Mouse (Mus musculus) left cerebral cortex, postnatal 10 days (tissue): ENCODE measurements around the gene Ubxn11. TPM values are rescaled to one million over a fixed set of nuclear protein-coding genes. Genes with fewer than 3 reads are reported as not detected.

Experiments
- DNase-seq, 2 experiments: peaks; one replicate each; pipeline ENCODE4 v3.0.0; 2021 to 2022; ENCODE audit warnings: low spot score in 2 of 2, mixed read lengths in 1 of 2; ENCODE audit errors: extremely low spot score in 1 of 2
- intact Hi-C: fragments of 180-260 bp; cut with DNase I; formaldehyde crosslinking; loops from one replicate; pipeline ENCODE4 v1.15.1; 2025
- total RNA-seq, 2 experiments: library from RNA; stranded (reverse); gene quantifications; 2 replicates each; pipeline ENCODE4 v1.2.3; 2021

The Ubxn11 gene
- total RNA-seq, 2 experiments from 2014 or later = 22.6 to 24.9 TPM

DNA sequence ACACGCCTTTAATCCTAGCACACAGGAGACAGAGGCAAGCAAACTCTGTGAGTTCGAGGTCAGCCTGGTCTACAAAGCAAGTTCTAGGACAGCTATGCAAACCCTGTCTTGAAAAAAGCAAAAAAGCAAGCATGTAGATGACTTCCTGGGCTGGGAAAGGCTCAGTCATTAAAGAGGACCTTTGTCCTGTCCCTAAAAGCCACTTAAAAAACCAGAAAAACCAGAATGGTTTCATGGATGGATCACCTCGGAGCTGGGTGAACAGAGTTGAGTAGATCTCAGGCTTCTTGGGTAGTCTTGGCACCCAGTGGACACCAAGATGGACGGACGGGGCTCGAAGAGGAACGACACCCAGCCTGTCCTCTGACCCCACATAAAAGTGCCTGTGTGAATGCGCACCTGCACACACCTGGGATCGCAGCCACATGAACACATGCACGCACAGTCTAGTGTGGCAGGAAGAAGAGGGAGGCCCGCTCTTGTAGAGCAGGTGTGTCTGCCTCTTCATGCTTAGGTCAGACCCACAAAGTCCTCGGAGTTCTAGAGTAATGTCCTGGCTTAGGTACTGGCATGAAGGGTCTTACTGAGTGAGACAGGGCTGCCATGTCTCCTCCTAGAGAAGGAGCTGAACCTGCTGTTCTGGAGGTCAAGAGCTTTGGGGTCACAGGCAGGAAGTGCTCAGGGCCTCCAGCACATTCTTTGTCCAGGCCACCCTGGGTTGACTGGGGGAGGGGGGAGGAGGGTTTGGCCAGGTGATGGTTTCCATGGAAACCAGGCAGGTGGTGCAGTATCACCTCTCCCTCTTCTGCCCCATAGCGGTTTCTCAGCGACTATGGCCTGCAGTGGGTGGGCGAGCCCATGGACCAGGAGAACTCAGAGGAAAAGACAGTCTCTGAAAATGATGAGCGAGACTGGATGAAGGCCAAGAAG, 13.1 kb downstream of the Ubxn11 start:
- intact Hi-C loops = no loop called here
- DNase-seq = no peak

DNA sequence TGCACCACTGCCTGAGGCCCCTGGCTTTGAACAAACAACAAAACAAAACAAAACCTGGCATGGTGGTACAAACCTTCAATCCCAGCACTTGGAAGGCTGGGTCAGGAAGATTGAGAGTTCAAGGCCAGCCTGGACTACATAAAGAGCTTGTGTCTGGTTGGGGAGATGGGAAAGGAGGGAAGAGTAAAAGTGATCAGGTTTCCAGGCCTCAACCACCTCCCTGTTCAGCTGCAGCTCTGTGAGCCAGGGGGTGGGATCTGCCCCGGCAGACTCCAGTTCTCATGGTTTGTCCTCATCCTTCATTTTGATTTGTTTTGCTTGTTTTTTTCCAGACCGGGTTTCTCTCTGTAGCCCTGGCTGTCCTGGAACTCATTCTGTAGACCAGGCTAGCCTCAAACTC, 14.1 kb downstream of the Ubxn11 start:
- no peak for DNase-seq
- intact Hi-C loops = no loop called here

DNA sequence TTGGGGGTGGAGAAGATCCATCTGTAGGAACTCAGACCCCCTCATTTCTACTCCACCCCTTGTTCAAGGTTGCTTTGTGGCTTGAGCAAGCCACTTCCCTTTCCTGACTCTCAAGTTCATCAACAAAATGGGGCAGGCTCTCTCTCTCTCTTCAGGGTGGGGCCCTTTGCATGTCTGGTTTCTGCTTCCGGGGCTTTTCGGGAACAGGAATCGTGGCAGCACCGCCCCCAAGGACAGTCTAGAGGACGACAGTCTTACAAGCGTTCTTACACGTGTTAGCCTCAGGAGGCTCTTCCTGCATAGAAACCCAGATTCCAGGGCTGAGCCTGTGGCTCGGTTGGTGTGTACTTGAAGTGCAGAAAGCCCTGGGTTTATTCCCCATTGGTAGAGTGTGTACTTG, 14.6 kb downstream of the Ubxn11 start:
- DNase-seq = peak in 1 of 2 experiments; percentile 30
- intact Hi-C loops = no loop called here

DNA sequence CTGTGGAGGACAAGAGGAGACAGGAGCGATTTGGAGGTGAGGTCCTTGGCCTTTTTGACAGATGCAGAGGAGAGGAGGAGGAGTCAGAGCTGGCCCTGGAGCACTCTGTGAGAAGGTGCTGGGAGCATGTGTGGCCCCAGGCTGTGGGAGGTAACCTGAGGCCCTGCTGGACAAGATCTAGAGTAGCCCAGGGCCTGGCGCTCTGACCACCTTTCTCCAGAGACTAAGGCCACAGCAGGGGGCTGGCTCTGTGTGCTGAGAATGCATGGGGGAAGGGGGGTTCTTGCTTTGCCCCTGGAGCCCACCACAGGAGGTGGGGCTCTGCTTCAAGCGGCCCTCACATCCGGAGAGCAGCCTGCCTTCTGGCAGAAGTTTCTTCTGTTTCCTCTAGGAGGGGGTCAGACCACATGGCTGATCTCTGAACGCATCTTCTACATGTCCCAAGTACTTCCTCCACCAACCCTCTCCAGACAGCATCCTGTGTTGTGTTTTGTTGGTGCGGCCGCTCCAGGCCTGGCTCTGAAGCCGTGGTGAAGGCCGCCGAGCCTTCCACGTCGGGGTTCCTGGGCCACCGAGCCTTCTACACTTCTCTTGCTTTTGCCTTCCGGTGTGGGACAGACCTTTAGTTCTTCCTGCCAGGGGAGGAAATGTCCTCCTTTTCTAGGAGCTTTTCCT, 15.9 kb downstream of the Ubxn11 start:
- intact Hi-C loops = no loop called here
- DNase-seq = peak in 1 of 2 experiments; percentile 38

DNA sequence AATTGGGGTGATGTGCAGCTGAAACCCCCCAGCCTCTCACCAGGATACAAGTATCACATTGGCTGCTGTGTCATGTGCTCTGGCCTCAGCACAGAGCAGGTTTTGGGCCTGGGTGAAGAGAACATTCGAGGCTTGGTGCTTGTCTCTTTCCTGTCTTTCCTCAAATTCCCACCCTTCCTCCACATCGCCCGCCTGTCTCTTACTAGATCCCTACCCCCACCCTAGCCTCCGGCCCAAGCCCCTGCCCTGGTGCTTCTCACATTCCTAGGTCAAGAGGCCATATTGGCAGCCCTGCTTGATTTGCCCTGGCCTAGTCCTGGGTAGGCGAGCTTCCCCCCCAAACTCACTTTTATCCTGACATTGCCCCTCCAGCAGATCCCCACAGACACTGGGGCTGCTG, 16.7 kb downstream of the Ubxn11 start:
- intact Hi-C loops = no loop called here

DNA sequence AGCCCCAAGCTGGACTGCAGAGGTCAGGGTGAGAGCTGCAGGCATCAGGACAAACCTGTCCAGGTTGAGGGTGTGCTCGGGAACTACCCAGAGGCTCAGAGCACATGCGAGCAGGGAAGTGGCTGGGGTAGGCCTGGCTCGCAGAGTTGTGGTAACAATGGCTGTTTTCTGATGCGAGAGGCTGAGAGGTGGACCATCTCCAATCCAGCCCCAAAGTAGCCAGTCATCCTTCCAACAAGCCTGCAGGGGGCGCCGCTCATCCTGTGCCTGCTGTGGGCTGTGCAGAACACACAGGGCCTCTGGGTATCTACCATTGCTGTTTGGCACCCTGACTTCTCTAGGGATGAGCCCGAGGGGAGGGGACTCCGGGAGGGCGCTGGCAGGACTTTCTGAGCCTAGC, 17.3 kb downstream of the Ubxn11 start:
- intact Hi-C loops = no loop called here
- DNase-seq = peak in 1 of 2 experiments; percentile 46

More for the DNA sequence above, 16.7 kb downstream of the Ubxn11 start:
- DNase-seq = no peak

DNA sequence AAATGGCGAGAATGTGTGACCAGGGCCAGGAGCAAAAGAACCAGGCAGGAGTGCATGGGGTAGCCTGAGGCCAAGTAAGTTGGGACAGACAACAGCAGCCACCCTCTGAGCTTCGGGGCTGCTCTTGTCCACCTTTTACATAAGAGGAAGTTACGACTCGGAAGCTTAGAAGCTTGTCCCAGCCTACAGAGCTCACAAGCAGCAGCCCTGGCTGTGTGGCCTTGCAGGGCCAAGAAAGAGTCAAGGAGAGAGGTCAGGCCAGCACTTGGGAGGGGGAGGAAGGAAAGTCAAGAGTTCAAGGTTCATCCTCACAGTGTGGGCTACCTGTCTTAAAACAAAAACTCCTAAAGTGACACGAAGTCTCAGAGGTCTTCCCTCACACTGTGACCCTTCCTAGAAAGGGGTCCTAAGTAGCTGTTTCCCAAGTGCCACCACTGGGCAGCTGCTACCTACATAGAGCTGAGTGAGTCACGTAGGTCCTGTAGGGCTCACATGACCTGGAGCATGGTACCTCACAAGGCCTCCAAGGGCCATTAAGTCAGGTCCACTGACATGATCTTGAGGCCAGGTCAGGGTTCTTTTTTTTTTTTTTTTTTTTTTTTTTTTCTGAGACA, 17.9 kb downstream of the Ubxn11 start:
- DNase-seq = no peak
- intact Hi-C loops = no loop called here

DNA sequence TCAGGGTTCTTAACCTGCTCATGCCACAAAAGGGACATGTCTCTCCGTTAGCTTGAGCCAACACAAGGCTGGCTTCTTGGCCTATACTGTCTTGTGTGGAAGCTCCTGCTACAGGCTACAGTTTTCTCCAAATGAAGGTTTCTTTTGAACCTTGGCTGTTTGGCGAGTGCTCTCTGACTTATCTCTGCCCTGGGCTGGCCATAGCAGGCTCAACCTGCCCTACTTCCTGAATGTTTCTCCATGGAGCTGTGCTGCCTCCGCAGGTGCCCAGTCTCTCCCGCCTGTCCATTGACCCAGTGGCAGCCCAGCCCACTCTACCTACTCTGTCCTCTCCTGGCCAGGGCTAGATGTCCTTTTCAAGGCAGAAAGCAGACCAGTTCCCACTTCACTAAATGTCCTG, 18.5 kb downstream of the Ubxn11 start:
- DNase-seq = no peak
- intact Hi-C loops = no loop called here

DNA sequence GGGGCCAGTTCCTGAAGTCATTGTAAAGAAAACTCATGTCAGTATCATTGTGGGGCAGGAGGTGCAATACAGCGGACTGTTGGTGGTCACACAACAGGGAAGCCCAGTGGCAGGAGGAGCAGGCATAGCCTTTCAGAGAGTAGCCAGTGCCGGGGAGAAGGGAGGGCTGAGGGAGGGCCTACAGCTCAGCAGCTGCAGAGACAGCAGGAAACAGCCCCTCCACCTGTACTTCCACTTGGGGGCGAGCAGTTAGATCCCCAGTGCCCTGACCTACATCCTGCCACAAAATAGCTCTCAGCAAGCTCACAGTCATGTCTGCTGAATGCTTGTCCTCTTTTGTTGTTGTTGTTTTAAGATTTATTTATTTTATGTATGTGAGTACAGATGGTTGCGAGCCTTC, 19.2 kb downstream of the Ubxn11 start:
- DNase-seq = peak in 1 of 2 experiments; percentile 35
- intact Hi-C loops = no loop called here

DNA sequence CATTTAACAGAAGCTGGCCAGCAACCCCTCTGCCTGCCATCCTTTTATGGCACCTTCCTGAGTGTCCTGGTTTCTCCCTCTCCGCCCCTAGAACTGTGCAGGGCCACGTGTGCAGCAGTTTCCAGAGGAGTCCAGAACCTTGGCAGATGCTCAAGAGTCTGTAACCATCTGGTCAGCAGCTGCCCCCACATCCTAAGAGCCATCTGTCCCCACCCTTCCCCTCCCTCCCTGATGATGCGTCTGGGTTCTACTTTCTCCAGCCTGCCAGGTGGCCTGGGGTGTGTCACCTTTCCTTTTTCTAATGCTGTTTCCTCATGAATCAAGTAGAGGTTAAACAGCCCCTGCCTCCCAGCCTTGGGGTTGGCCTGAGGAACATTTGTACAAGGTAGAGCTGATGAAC, 19.9 kb downstream of the Ubxn11 start:
- intact Hi-C loops = no loop called here
- no peak for DNase-seq

DNA sequence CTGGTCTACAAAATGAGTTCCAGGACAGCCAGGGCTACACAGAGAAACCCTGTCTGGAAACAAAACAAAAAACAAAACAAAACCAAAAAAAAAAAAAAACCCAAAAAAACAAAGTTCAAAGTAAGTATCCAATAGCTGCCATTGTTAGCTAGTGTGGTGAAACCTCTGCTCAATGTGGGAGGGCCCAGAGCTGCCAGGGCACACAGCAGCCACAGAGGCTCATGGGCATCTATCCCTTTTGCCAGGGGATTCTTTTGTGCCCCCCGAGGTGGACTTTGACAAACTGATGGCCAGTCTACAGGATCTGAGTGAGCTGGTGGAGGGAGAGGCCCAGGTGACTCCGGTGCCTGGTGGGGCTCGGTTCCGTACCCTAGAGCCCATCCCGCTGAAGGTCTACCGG, 20.8 kb downstream of the Ubxn11 start:
- DNase-seq = no peak

DNA sequence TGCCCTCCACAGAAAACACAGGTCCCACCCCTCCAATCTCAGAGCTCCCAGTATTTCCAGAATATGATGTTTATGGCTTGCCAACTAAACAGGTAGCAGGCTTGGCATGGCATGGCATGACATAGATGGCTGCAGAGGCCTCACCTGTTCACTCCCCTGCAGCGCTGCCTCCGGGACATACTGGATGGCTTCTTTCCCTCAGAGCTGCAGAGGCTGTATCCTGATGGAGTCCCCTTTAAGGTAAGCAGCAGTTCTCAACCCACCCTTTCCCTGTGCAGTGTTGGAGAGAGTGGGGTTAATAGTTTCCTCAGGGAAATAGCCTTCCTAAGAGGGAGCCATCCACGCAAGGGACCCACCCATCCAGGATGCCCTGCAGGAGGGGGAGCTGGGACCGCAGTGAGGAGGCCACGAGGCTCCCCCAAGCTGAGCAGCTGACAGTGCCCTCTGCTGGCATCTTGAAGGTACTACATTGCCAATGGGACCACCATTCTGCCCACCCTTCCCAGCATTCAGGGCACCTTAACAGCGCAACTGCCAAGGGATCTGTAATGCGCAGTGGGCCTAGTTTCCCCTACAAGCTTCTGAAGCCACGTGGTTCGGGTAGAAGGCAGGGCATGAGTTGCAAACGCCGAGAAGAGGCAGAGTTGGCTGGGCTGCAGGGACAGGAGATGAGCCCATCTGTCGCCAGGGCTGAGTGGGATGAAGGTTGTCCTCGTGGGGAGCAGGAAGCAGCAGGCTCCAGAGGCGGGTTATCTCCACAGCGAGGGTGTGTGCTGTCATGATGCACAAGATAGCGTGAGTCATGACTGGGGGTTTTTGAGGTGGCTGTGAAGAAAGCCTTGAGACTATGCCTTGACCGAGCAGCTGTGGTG, 21.5 kb downstream of the Ubxn11 start:
- DNase-seq = peak; percentile 64 to 72
- intact Hi-C loops = no loop called here

More for the DNA sequence above, 20.8 kb downstream of the Ubxn11 start:
- intact Hi-C loops = no loop called here

DNA sequence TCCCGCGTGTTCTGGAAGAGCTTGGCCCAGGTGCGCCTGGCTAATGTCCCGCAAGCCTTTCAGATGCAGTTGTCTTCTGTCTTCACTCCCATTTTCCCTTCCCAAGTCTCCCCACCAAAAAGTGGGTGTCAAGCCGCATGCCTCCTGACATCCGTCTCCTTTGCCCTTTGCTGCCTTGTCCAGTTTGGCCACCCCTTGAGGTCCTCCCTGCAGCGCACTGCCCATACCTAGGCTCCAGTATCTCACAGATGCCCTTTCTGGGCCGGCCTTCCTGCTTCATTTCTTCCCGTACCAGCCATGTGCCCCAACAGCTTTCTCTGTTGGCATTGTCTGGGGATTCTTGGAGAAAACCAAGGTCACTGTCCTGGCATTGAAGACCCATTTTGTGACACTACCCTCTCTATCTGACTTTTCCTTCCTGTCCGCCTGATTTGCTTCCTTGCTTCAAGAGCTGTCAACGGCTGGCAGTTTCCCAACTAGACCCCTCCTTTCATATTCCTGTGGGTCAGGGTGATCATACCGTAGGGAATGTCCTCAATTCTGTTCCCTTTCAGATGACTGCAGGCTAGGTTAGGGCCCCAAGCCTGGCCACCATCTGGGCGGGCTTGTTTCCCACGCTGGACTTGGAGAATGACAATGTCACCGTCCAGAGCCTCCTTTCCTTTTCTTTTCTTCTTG, 23.2 kb downstream of the Ubxn11 start:
- intact Hi-C loops = no loop called here
- peak in 1 of 2 experiments; percentile 40 for DNase-seq

DNA sequence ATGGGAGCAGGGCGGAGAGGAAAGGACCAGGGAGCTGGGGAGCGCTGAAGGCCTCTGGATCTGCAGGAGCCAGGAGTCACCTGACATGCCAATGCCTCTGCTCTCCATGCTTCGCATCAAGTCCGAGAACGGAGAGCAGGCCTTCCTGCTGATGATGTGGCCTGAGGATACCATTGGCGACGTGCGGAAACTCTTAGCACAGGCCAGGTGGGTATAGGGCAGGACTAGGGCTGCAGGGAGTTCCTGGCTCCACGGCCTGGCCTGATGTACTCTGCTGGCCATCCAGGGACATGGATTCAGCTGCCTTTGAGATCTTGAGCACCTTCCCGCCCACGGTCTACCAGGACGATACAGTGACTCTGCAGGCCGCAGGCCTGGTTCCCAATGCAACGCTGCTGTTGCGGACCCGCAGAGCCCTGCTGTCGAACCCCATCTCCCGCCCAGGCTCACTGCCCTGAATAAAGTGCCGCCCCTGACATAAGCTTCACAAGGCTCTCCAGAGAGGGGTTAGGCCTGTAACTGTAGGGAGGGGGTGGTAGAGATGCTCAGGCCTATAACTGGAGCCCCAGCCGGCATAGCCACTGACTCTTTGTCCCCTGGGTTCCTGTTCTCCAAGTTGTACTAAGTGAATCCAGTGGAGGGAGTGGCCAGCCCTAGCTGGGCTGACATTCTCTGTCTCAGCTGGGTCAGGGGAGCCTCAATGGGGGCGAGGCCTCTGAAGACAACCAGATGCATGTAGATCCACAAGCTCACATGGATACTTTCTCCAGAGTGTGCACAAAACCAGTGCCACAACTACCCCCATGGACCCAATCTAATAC, 24.1 kb downstream of the Ubxn11 start:
- peak in 1 of 2 experiments; percentile 37 for DNase-seq
- intact Hi-C loops = no loop called here

DNA sequence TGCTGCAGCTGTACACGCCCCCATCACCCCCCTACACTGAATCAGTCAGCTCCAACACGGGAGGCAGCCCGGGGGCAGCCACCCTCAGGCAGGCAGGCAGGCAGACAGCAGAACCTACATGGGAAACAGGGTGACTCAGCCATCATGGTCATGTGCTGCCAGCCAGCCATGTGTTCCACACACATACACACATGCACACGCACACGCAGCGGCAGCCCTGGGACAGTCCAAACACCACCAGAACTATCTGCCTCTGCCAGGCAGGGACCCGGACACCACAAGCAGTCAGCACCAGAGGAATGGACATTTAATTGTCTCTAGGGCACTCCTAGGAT, 24.7 kb downstream of the Ubxn11 start:
- peak in 1 of 2 experiments; percentile 46 for DNase-seq
- intact Hi-C loops = no loop called here

DNA sequence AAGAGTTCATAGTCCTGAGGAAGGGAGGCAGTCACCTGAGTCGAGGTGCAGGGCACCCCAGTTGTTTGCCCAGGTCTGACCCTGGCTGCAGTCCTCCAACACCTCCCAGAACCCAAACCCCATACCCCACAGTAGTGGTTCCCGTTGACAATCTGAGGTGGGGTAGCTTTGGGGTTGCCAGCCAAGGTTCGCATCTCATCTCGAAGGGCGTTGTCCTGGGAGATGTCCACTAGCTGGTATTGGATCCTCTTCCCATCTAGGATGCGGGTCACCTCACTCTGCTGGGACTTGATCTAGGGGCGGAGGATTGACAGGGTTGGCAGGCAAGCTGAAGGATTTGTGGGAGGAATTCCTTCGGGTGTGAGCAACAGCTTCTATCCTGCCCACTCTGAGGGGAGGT, 25.4 kb downstream of the Ubxn11 start:
- intact Hi-C loops = no loop called here
- no peak for DNase-seq

DNA sequence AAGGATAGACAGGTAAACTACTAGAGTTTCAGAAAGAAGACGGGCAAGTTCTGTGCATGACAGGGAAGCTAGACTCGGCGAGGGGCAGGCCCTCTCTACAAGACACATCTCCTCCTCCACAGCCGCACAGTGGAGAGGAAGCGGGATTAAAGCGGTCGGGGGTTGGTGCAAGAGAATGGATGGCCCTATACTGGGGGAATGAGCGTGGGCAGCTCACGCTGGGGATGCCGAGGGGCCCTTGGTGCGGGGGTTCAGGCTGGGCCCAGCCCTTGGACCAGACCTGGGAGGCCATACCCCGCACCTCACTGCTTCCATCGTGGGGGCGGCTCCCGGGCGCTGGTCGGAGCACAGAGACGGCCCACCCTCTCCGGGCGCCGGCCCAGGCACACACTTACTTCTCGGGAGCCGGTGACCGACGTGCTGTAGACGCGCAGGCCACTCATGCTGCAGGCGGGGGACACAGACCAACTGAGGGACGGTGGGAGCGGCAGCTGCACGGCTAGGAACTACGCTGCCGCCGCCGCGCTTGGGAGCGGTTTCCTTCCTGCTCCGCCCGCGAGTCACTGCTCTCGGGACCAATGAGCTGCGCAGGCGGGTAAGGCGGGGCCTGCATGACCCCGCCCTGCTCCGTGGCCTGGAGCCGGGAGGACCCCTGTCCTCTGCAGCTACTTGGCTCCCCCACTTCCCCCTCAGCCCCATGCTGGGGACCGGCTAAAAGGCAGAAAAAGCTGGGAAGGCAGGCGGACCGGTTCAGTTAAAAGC, 26.0 kb downstream of the Ubxn11 start, which contains the start of gene Sh3bgrl3:
Gene Sh3bgrl3 (minus strand): TSS at position 569 of the 762 bp plus-strand sequence.
- DNase-seq = peak; percentile 86 to 95
- intact Hi-C loops = no loop called here
